Mouse (Mus musculus): ENCODE data around the gene Unc93a.
"Not testable (repeated sequence)": the region's sequence is repeated elsewhere in the genome, so short reads cannot be mapped to it uniquely, and the experiment has no call there.

Unc93a gene

GRCm38 (mm10) chr17:13069227-13069626 is 62.4 kb downstream of the Unc93a start:
- DNase-seq (ENCODE audit: low read depth) = not testable (repeated sequence)

GRCm38 (mm10) chr17:13067864-13068385 is 63.7 kb downstream of the Unc93a start:
- not testable (repeated sequence) for DNase-seq (ENCODE audit: low read depth)

- DNase-seq (ENCODE audit: low read depth) = not testable (repeated sequence)
Measured at GRCm38 (mm10) chr17:13062882-13063281, 68.7 kb downstream of the Unc93a start.

GRCm38 (mm10) chr17:13060804-13061203 is 70.8 kb downstream of the Unc93a start, which contains the start of gene Tcp10b:
Gene Tcp10b, plus strand, starts transcription at chr17:13061104.
- not testable (repeated sequence) for DNase-seq (ENCODE audit: low read depth)
